Mouse (Mus musculus): Measurements from ENCODE around the gene C130050O18Rik. TPM values are rescaled to one million over a fixed set of nuclear protein-coding genes. Genes with fewer than 3 reads are reported as not detected.

The C130050O18Rik gene
- polyA plus RNA-seq, 1 experiment = 0.20 TPM

- Histone ChIP-seq H3K27me3 (ENCODE audit: control insufficient read depth, insufficient read depth, insufficient read length) (no peaks in the 10 kb centered on the region), H3K4me3 (ENCODE audit: insufficient read depth, poor library complexity, severe bottlenecking) (no peak overlapping the region), H3K79me3 (ENCODE audit: low read depth) (peaks cover 1% of the 10 kb centered on the region), H3ac (ENCODE audit: control insufficient read depth, insufficient read length, low read depth) (no peak overlapping the region), H3K36me3 (ENCODE audit: control insufficient read depth, insufficient read depth) (no peaks in the 10 kb centered on the region), H3K79me2 (ENCODE audit: control insufficient read depth, insufficient read depth) (peaks cover 3% of the 10 kb centered on the region)
- TF ChIP-seq MYOD1 (IDR thresholded peaks at IDR 0.05; ENCODE audit: control insufficient read depth, insufficient read length, low read depth) (no peak), USF1 (IDR thresholded peaks at IDR 0.05; ENCODE audit: low read depth) (no peak), CTCF (IDR thresholded peaks at IDR 0.05; ENCODE audit: control insufficient read depth, insufficient read depth, insufficient read length) (no peak), MYOG (IDR thresholded peaks at IDR 0.05; ENCODE audit: control insufficient read depth, extremely low read depth, insufficient read length) (no peak), CEBPB (IDR thresholded peaks at IDR 0.05; ENCODE audit: low read depth) (no peak), FOSL1 (IDR thresholded peaks at IDR 0.05; ENCODE audit: insufficient read depth, low read length, poor library complexity, severe bottlenecking) (no peak), MAX (IDR thresholded peaks at IDR 0.05) (no peak)
Observed at GRCm38 (mm10) chr5:139464874-139465273, 59.8 kb downstream of the C130050O18Rik start.

Small RNAs within 50 kb of the gene (microRNA-seq; reads per million reads assigned to microRNA genes)
- 349 reads per million, percentile 81 among the genes with 10 or more reads in this experiment for gene Mir339 (ENCODE audit: borderline microRNAs expressed)

Other genes with a start within 250 kb of the C130050O18Rik start
- 39.4 TPM for gene Sun1, start 204.6 kb upstream of the C130050O18Rik start, polyA plus RNA-seq (2012; fragmentation: generic; extraction: Trizol)
- 133 TPM for gene Get4, start 153.0 kb upstream of the C130050O18Rik start, polyA plus RNA-seq (2012; fragmentation: generic; extraction: Trizol)
- gene Adap1, start 79.7 kb upstream of the C130050O18Rik start, polyA plus RNA-seq (2012; fragmentation: generic; extraction: Trizol) = 0.06 TPM
- 52.9 TPM for gene Cox19, start 53.9 kb upstream of the C130050O18Rik start, polyA plus RNA-seq (2012; fragmentation: generic; extraction: Trizol)
- gene Cyp2w1, start 52.7 kb upstream of the C130050O18Rik start, polyA plus RNA-seq (2012; fragmentation: generic; extraction: Trizol) = not detected
- 1.7 TPM for gene Gpr146, start 27.6 kb upstream of the C130050O18Rik start, polyA plus RNA-seq (2012; fragmentation: generic; extraction: Trizol)
- 18.8 TPM for gene Gper1, start 17.9 kb downstream of the C130050O18Rik start, polyA plus RNA-seq (2012; fragmentation: generic; extraction: Trizol)
- gene 3110082I17Rik, start 55.2 kb downstream of the C130050O18Rik start, polyA plus RNA-seq (2012; fragmentation: generic; extraction: Trizol) = 31.4 TPM
- gene Zfand2a, start 79.3 kb downstream of the C130050O18Rik start, polyA plus RNA-seq (2012; fragmentation: generic; extraction: Trizol) = 23.6 TPM
- not detected for gene Uncx, start 138.2 kb downstream of the C130050O18Rik start, polyA plus RNA-seq (2012; fragmentation: generic; extraction: Trizol)